Mouse (Mus musculus): Measurements from ENCODE around the gene Homer3. TPM values are rescaled to one million over a fixed set of nuclear protein-coding genes. Genes with fewer than 3 reads are reported as not detected.

The Homer3 gene
- polyA plus RNA-seq, 1 experiment from 2014 or later: 4.9 TPM

GRCm38 (mm10) chr8:70316511-70317504 lies 34.2 kb downstream of the Homer3 start:
- Histone ChIP-seq H3K9ac (no peak overlapping the region), H3K4me1 (replicated peaks) (peaks cover 10% of the 10 kb centered on the region), H3K4me3 (replicated peaks) (no peak overlapping the region), H3K4me2 (peak overlapping the region; percentile 73), H3K9me3 (replicated peaks) (no peaks in the 10 kb centered on the region), H3K36me3 (replicated peaks) (peaks cover 16% of the 10 kb centered on the region), H3K27me3 (peaks cover 54% of the 10 kb centered on the region), H3K27ac (replicated peaks) (no peak overlapping the region)
- 23% methylated on average over 15 of the region's 15 CpGs for WGBS (ENCODE audit: insufficient replicate concordance)
- ATAC-seq (ENCODE audit: insufficient read depth): no peak

- no peak overlapping the region for H3K4me3 ChIP-seq (replicated peaks)
- peaks cover 10% of the 10 kb centered on the region for H3K4me1 ChIP-seq (replicated peaks)
- H3K4me2 ChIP-seq: no peak overlapping the region
- H3K36me3 ChIP-seq (replicated peaks): peaks cover 7% of the 10 kb centered on the region
- WGBS (ENCODE audit: insufficient replicate concordance): 68% methylated on average over 5 of the region's 5 CpGs
- no peak for ATAC-seq (ENCODE audit: insufficient read depth)
- H3K9me3 ChIP-seq (replicated peaks): no peaks in the 10 kb centered on the region
- no peak overlapping the region for H3K9ac ChIP-seq
- peaks cover 58% of the 10 kb centered on the region for H3K27me3 ChIP-seq
- H3K27ac ChIP-seq (replicated peaks): no peak overlapping the region
Measured at GRCm38 (mm10) chr8:70317872-70318271, 35.2 kb downstream of the Homer3 start.

DNA sequence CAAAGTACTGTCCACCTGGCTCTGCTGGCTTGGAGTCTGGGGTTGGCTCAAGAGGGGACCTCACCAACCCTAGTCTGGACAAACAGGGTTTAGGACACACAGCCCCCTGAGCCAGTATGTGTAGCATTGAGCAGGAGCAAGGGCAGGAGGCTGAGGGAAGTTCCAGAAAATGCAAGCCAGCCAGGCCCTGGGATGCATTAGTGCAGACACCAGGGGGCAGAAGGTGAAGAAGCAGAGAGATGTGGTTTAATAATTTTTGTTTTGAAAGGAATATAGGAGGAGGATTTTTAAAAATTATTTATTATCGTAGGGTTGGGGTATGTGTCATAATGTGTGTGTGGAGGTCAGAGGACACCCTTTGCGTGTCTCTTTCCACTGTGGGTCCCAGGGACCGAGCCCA lies 41.1 kb downstream of the Homer3 start:
- peaks cover 16% of the 10 kb centered on the region for H3K27me3 ChIP-seq

DNA sequence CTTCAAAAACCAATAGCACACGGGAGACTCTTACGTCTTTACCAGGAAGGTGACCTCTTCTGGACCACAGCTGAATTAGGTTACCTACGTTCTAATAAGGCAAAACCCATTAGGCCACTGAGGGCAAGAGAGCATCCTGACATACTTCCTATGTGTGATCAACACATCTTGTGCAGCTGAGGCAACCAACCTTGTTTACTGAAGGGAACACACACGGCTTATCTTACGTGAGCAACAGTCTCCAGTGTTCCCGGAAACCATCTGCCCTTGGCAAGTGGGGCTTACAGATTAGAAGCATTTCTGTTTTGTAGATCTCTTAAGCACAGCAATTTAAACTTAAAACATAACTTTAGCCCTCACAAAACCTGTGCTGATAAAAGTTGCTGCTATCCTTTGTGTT lies 44.9 kb downstream of the Homer3 start:
- Histone ChIP-seq H3K27ac (replicated peaks) (peak overlapping the region; percentile 87), H3K27me3 (peaks cover 17% of the 10 kb centered on the region), H3K4me3 (replicated peaks) (no peak overlapping the region), H3K9me3 (replicated peaks) (0 out of 2 replicates have a peak, but pooled peaks cover 3% of the 10 kb centered on the region), H3K36me3 (replicated peaks) (peaks cover 21% of the 10 kb centered on the region), H3K4me1 (replicated peaks) (peaks cover 49% of the 10 kb centered on the region), H3K9ac (no peak overlapping the region), H3K4me2 (0 out of 2 replicates have a peak overlapping the region, but pooled peaks have one; percentile 0)
- WGBS (ENCODE audit: insufficient replicate concordance): 62% methylated on average over 6 of the region's 6 CpGs
- peak; percentile 73 for ATAC-seq (ENCODE audit: insufficient read depth)

More for the DNA sequence above, 41.1 kb downstream of the Homer3 start:
- H3K4me2 ChIP-seq: no peak overlapping the region
- no peak overlapping the region for H3K9ac ChIP-seq
- no peak overlapping the region for H3K4me3 ChIP-seq (replicated peaks)
- H3K9me3 ChIP-seq (replicated peaks): 0 out of 2 replicates have a peak, but pooled peaks cover 3% of the 10 kb centered on the region
- no peak for ATAC-seq (ENCODE audit: insufficient read depth)
- 73% methylated on average over 3 of the region's 3 CpGs for WGBS (ENCODE audit: insufficient replicate concordance)
- H3K4me1 ChIP-seq (replicated peaks): peaks cover 17% of the 10 kb centered on the region
- H3K36me3 ChIP-seq (replicated peaks): no peaks in the 10 kb centered on the region
- no peak overlapping the region for H3K27ac ChIP-seq (replicated peaks)

DNA sequence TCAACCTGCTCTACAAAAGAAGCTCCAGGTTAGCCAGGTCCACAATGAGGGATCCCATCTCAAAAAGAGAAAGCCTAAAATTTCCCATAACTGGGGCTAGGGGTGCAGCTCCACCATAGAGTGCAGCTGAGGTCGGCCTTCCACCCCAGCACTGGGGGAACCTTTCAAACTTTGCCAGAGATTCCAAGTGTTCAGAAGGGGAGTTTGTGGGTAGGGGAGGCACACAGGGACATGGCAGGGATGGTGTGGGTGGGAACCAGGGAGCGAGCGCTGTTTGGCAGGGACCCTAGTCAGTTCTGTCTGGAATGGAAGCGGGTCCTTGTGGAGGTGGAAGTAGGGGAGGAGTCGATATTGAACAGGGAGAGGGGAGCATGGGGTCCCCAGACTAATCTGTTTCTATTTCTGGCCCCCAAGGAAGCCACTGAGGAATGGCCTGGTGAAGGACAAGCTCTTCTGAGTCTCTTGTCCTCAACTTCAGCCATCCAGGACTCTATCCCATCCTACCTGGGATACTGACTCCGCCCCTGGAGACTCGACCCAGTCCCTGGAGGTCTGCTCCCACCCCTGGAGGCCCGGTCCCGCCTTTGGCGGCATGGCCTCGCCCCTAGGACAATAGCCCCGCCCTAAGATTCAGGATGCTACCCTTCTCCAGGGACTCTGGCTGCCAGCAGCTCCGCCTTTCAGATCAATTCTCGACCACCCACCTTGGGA lies 46.7 kb downstream of the Homer3 start, which contains the start of gene Gdf1:
Gdf1 (plus strand) TSS at position 694 of the 711 bp plus-strand sequence.
- Histone ChIP-seq H3K4me1 (replicated peaks) (peaks cover 49% of the 10 kb centered on the region), H3K4me2 (peak within 1 kb of the TSS; percentile 27; the same call in 1 of the 2 replicates), H3K9me3 (replicated peaks) (0 out of 2 replicates have a peak, but pooled peaks cover 3% of the 10 kb centered on the region), H3K36me3 (replicated peaks) (peaks cover 39% of the 10 kb centered on the region), H3K27me3 (peaks cover 14% of the 10 kb centered on the region), H3K4me3 (replicated peaks) (no peak within 1 kb of the TSS; the same call in 1 of the 2 replicates), H3K27ac (replicated peaks) (peak within 1 kb of the TSS; percentile 87), H3K9ac (no peak within 1 kb of the TSS)
- WGBS (ENCODE audit: insufficient replicate concordance): 37% methylated on average over 14 of the region's 14 CpGs
- no peak for ATAC-seq (ENCODE audit: insufficient read depth)

GRCm38 (mm10) chr8:70329835-70330740 lies 47.5 kb downstream of the Homer3 start:
- H3K36me3 ChIP-seq (replicated peaks): peaks cover 47% of the 10 kb centered on the region
- 0 out of 2 replicates have a peak, but pooled peaks cover 3% of the 10 kb centered on the region for H3K9me3 ChIP-seq (replicated peaks)
- peak overlapping the region; percentile 27; the same call in 1 of the 2 replicates for H3K4me2 ChIP-seq
- peaks cover 49% of the 10 kb centered on the region for H3K4me1 ChIP-seq (replicated peaks)
- ATAC-seq (ENCODE audit: insufficient read depth): no peak; the same call in 1 of the 2 replicates
- H3K27ac ChIP-seq (replicated peaks): no peak overlapping the region
- H3K4me3 ChIP-seq (replicated peaks): no peak overlapping the region; the same call in 1 of the 2 replicates
- no peak overlapping the region for H3K9ac ChIP-seq
- WGBS (ENCODE audit: insufficient replicate concordance): 18% methylated on average over 45 of the region's 45 CpGs
- peaks cover 14% of the 10 kb centered on the region for H3K27me3 ChIP-seq

DNA sequence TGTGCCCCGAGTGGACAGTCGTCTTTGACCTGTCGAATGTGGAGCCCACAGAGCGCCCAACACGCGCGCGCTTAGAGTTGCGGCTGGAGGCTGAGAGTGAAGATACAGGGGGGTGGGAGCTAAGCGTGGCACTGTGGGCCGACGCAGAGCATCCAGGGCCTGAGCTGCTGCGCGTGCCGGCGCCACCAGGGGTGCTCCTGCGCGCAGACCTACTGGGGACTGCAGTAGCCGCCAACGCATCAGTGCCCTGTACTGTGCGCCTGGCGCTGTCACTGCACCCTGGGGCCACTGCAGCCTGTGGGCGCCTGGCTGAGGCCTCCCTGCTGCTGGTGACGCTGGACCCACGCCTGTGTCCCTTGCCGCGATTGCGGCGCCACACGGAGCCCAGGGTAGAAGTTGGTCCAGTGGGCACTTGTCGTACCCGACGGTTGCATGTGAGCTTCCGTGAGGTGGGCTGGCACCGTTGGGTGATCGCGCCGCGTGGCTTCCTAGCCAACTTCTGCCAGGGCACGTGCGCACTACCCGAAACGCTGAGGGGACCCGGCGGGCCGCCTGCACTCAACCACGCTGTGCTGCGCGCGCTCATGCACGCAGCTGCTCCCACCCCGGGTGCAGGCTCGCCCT lies 48.2 kb downstream of the Homer3 start:
- H3K36me3 ChIP-seq (replicated peaks): peaks cover 54% of the 10 kb centered on the region
- H3K4me2 ChIP-seq: peak overlapping the region; percentile 27; the same call in 1 of the 2 replicates
- H3K9ac ChIP-seq: no peak overlapping the region
- H3K27ac ChIP-seq (replicated peaks): no peak overlapping the region
- 52% methylated on average over 53 of the region's 53 CpGs for WGBS (ENCODE audit: insufficient replicate concordance)
- peak; percentile 25; the same call in 1 of the 2 replicates for ATAC-seq (ENCODE audit: insufficient read depth)
- no peak overlapping the region; the same call in 1 of the 2 replicates for H3K4me3 ChIP-seq (replicated peaks)
- H3K27me3 ChIP-seq: peaks cover 14% of the 10 kb centered on the region
- H3K9me3 ChIP-seq (replicated peaks): 0 out of 2 replicates have a peak, but pooled peaks cover 3% of the 10 kb centered on the region
- H3K4me1 ChIP-seq (replicated peaks): peaks cover 49% of the 10 kb centered on the region

DNA sequence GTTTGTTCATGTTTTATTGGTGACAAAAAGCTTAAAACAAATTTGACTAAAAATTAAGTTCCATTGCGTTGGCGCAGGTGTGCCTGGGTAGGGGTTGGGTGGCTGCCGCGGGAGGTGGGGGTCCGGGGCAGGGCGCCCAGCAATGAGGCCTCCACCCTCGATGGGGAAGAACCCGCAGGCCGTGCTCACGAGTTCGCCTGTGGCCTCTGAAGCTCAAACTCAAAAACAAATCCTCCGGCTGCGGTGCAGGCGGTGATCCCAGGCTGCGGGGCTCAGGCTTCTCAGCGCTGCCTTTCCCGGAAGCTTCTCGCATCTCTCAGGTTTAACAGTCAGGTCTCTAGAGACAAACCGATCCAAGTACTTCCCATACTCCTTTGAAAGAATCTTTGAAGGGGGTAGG lies 48.9 kb downstream of the Homer3 start:
- 89% methylated on average over 19 of the region's 19 CpGs for WGBS (ENCODE audit: insufficient replicate concordance)
- Histone ChIP-seq H3K9ac (no peak overlapping the region), H3K36me3 (replicated peaks) (peaks cover 61% of the 10 kb centered on the region), H3K27ac (replicated peaks) (no peak overlapping the region), H3K4me1 (replicated peaks) (peaks cover 49% of the 10 kb centered on the region), H3K27me3 (peaks cover 14% of the 10 kb centered on the region), H3K4me3 (replicated peaks) (no peak overlapping the region), H3K9me3 (replicated peaks) (0 out of 2 replicates have a peak, but pooled peaks cover 3% of the 10 kb centered on the region), H3K4me2 (no peak overlapping the region)
- ATAC-seq (ENCODE audit: insufficient read depth): no peak

- Histone ChIP-seq H3K9ac (no peak overlapping the region), H3K4me1 (replicated peaks) (peaks cover 46% of the 10 kb centered on the region), H3K27me3 (peaks cover 14% of the 10 kb centered on the region), H3K27ac (replicated peaks) (no peak overlapping the region), H3K36me3 (replicated peaks) (peaks cover 69% of the 10 kb centered on the region), H3K4me3 (replicated peaks) (no peak overlapping the region), H3K9me3 (replicated peaks) (0 out of 2 replicates have a peak, but pooled peaks cover 2% of the 10 kb centered on the region), H3K4me2 (no peak overlapping the region)
- 48% methylated on average over 41 of the region's 41 CpGs for WGBS (ENCODE audit: insufficient replicate concordance)
- ATAC-seq (ENCODE audit: insufficient read depth): no peak
Measured at GRCm38 (mm10) chr8:70332070-70332877, 49.6 kb downstream of the Homer3 start.

Measured in liver, embryonic 15.5 days (tissue).